Mouse (Mus musculus) left cerebral cortex, adult 9 months (tissue): ENCODE measurements at regions not wholly inside any gene's neighbourhood (a gene's known extent, or its start where the extent isn't known, plus 50 kb on each side); places are given as distances from the start of the nearest gene placed in this dataset.
A peak's percentile ranks its signal among the peaks of the same experiment; 100 is the strongest.

Experiments
- DNase-seq, 2 experiments: peaks; one replicate each; pipeline ENCODE4 v3.0.0; 2022; ENCODE audit warnings: low spot score in 2 of 2

DNA sequence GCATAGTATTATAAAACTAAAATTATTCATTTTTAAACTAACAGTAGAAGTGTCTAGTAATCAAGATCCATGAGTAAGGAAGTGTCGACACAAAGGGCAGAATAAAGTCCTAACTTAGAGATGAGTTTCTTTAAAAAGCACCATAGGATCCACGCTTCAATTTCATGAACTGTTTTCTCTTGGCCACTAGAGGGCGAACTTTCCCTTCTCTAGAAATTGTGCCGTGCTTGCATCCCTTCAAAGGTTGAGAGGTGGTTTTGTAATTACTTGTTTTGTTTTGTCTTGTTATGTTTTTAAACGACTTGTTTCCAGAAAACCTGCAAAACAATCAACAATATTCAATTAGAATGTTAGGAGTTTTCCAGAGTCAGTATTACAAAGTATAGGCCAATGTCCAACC is 253.8 kb downstream of the Pax3 start:
- DNase-seq, result peak in 1 of 2 experiments; percentile 17

DNA sequence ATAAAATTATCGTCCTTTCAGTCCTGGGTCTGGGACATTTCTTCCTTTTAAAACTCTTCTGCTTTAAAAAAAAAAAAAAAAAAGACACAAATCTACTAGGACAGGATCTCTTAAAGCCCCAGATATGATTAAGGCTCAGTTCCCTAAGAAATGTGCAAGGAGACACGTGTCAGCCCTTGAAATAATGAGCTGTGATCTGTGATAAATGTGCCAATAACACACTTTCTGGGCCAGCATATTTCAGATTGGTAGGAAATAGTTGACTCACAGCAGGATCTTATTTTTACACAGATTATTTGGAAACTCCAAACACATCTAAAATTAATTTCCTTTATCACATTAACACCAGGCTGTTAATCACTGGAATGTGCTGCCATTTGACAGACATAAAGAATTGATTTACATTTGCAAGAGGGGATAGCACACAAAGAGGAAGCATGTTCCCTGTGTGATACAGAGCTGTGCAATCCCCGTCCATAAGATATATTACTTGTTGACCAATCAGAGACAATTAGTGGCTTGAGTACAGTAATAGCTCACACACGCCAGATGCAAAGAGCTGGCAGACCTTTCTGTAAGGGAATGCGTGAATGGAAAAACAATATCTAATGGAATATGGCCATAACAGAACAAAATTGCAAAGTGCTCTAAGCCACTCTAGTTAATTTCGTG is 263.7 kb downstream of the Pax3 start:
- DNase-seq, result no peak

DNA sequence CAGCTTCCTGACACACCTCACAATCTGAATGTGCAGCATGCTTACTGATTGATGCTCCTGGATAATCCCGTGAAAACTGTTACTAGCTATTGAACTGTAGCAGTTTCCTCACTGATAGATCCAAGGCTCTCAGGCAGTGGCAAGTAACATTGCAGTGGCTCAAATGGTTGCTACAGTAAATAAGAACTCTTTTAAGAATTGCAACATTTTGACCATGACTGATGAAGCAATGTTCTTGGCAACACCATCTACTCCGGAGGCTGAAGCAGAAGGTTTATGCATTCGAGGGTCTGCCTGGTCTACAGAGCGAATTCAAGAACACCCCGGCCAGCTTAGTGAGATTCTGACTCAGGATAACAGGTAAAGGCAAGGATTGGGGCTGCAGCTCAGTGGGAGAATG is 264.7 kb downstream of the Pax3 start:
- DNase-seq, result no peak

DNA sequence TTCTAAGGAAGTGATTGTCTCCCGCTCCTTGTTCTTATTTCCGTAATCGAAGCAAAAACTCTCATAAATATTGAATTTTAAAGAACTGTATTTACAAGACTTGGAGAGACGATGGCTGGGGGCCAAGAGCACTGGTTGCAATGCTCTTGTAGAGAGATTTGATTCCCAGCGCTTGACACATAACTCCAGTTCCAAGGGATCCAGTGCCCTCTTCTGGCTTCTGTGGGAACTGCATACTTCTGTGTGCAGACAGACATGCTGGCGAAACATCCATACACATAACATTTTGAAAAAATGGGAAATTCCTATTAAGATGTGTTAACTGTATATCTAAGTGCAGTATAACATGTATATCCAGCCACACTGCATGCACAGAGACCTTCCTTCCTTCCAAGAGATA is 266.3 kb downstream of the Pax3 start:
- no peak for DNase-seq

DNA sequence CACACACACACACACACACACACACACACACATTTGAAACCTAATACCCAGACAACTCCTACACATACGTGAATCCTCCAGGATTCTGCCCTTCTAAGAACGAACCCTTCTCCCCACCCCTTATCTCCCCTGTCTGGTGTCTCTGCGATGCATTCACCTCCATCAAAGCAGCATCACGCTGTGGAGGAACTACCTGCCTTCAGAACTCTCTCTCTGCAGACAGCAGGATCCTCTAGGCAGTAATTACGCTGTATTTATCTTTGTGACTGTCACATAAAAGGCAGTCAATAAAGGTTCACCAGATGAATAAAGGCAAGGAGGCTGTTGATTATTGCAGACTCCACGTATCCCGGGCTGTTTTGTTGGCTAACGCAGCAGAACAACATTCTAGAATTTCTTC is 267.4 kb downstream of the Pax3 start:
- DNase-seq, result no peak

DNA sequence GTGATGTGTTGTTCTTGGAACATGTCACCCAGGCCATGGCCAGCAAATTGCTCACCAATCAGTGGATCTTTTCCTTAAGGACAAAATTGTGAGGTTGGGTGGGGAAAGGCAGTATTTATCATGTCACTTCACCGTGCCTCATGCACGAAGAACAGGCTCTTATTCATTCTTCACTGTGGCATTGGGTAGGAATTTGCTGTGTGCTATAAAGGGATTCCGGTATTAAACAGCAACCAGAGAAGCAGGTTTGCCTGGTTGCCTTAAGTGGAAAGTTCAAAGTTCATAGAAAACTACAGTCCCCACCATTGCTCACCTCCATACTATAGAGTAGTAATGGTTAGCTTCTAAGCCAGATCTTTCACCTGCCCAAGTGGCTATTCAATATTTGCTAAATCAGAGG is 270.8 kb downstream of the Pax3 start:
- no peak for DNase-seq

DNA sequence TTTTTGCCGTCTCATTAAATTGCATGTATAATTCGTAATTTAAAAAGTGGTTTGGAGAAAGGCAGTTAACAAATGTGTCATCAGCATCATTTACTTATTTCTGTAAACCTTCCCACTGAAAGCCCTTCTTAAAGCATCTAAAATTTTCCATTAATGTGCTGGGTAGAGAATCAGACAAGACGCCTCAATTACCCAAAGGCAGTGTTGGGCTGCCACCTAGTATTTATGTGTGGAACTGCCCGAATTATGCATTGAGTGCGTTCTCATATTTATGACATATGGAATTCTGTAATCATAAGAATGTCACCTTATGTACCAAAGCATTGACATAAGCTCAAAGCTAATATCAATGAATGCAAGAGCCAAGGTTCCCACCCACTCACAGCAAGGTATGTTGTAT is 300.7 kb downstream of the Pax3 start:
- peak in 1 of 2 experiments; percentile 66 for DNase-seq

DNA sequence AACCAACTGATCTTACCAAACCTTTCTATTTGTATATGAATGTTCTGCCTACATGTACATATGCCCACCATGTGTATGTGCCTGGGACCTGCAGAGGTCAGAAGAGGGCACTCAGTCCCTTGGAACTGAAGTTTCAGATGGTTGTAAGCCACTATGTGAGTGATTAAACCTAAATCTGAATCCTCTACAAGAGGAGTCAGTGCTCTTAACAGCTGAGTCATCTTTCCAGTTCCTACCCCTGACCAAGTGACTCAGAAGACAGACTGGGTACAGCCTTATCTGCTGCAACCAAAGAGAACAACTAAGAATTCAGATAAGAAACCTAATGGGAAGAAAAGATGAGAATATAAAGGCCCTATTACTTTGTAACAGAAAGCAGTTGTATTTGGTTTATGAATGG is 317.9 kb downstream of the Pax3 start:
- no peak for DNase-seq

DNA sequence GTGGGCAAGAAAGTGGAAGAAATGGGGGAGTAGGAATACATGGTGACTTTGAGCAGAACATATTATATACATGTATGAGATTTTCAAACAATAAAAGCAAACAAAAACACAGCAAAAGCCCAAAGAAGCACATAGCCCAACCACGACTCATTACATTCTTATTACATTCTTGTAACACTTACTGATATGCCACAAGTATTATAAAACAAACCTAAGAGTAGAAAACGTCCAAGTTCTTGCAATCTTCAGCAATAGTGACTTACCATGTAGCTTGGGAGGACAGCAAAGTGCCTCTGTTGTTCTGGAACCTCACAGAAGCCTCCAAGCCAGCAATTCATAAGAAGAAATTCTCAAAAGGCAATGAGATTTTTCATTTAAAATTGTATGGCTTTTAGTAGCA is 326.8 kb downstream of the Pax3 start:
- DNase-seq, result no peak

DNA sequence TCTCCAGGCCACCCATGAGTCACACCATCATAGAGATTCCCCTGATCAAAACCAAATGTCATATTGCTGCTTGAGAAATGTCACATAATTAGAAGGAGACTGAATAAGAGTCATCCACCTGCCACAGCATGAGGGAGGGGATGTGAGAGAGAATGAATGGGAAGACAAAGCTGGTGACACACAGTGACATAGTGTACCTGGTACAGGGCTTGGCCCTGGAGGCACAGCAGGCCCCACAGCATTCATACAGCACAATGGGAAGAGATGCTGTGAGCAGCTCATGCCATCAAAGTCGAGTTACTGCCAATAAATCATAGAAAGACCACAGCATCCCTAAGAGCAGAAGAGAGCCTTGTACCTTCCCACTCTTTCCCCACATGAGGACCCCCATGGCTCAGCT is 327.8 kb downstream of the Pax3 start:
- DNase-seq, result no peak

DNA sequence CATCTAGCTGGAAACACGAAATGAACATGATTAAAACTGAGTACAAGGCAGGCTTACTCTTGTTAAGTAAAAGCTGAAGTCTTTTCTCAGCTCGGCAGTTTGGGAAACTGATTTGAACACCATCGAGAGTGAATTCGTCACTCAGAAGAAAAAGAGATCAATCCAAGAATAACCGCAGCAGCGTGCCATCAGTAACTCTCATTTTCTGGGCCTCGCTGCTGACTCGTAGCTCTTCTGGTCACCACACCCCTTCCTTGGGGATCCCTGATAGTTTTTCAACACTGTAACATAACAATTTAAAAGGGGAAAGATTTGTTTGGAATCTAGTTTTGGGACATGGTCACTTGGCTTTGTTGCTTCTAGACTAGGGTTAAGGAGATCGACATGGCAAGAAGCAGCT is 337.0 kb downstream of the Pax3 start:
- no peak for DNase-seq

DNA sequence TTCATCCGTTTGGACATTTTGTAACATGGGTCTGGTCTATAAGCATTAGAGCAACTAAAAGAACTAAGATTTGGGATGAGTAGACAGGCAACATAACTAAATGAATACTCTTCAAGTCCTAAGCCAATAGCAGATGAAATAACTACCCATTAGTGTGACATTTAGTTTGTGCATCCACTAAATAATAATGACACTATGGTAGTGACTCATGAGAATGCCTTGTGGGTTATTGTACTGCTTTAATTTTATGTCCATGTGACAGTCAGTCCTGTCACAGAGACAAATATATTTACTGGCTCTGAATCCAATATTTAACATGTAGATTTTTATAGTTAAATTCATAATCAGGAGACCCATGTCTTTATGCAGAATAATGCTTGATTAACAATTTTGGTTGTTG is 339.5 kb upstream of the Epha4 start:
- DNase-seq, result no peak

DNA sequence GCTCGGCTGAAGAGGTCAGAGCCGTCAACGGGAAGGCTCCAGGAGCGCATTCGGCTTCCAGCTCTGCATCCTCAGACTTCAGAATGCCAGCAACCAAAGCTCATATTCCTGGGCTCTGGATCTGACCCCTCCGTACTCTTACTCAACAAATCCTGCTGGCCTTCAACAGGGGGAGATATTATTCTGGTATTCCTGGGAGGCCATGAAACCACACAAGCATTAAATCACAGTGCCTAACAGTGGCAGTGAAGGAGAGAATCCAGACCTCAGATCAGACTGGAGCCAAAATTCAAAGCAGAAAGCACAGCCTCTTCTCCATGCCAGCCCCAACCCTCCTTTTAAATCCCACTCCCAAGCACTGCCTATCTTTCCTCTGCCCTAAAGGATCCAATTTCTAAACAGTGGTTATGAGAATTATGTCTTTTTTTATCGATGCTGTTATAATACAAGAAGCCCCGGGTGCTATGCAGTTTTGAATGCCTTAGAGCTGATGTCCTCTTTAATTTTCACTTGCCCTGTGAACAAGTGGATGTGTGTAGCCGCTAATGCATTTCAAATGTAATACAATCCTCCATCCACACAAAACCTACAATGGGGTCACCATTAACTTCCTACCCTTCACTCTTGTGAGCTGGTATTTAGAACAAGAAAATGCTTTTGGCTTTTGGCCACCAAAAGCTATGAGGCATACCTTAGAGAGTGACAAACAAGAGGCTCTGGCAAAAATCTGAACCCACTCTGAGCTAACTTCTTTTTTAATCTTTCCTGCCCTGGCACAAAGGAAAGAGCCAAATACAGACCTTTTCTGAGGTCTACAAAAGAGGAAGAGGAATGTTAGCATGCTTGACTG is 333.1 kb upstream of the Epha4 start:
- DNase-seq, result no peak

DNA sequence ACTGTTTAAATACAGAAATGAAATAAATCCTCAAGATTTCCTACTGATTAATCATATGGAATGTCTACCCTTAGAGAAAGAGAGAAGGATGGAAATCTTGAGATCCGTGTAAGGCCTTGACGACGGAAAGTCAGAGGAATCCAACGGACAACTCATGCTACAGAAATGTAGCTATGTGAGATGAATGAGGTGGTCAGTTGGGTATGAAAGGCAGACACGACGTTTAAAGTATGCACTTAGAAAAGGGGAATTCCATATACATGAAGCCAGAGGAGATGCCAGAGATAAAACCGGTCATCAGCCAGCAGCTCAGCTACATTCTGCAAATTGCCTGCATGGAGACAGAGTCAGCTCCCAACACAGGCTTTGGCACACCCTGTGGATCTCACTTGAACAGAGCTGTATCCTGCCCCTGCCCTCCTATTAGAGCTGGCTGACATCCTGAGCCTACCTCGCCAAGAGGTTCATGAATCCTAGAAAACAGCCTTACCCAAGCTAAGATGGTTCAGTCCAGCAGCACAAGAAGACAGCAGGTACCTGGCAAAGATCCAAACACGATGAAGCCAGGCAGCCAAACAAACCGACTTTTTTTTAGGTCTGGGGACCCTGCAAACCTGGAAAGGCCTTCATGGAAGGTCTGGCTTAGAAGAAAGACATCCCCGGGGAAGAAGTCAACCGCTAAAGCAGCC is 331.3 kb upstream of the Epha4 start:
- no peak for DNase-seq

DNA sequence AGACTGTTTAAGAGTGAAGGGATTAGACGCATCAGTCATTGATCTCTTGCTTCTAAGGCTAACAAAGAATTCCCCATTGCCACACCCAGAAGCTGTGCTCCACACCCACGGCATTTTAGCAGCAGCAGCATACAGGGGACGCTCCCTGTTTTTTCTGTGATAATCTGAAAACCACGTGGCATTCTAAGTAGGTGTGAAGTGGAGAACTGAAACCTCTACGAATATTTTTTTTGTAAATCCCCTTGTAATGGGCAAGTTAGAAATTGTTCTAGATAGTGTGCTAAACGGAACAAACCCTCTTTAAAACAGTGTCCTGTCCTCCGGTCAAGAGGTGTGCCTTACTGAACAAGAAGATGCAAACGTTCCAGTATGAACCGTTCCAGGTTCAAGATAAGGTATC is 325.8 kb upstream of the Epha4 start:
- no peak for DNase-seq

DNA sequence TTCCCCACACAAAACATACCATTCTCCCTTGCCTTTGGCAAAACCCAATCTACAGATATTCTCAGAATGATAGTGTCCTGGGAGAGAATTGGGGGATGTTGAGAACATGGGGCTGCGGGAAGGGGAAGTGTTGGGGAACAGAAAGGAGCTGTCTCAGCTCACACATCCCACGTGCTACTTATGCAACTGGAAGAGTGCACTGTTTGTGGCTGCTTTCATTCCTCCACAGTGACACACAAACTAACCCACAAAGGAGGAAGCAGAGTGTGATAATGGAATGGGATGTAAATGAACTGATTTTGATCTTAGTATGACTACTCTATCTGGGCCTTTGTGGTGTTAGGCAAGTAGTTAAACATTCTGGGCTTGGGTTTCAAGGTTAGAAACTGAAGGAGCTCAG is 317.3 kb upstream of the Epha4 start:
- no peak for DNase-seq

DNA sequence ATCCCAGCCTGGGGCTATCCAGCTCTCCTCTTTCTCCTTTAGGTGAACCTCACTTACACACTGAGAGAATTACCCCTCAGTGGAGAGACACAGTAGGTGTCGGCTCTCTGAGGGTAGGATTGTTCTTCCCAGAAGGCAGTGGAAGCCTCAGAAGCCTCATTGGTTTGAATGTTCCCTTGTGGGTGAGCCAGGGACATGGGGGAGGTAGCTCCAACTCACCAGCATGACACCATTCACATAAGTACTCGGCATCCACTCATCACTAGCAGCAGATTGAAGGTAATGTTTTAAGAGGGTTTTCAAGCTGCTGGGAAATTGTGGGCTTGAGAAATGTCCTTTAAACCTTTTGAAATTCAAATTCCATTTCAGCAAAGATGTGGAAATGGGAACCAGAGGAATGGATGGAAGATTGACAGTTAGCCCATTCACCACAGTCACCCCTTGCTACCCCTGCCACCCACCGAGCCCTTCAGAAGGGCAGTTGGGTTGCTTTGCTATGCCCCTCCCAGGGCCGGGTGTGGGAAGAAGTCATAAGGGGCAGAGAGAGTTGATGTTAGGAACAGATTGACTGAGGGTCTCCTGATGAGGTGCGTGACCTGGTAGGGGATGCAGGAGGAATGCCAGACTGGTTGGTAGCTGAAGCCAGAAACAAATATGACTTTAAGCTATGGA is 310.0 kb upstream of the Epha4 start:
- peak in 1 of 2 experiments; percentile 25 for DNase-seq

DNA sequence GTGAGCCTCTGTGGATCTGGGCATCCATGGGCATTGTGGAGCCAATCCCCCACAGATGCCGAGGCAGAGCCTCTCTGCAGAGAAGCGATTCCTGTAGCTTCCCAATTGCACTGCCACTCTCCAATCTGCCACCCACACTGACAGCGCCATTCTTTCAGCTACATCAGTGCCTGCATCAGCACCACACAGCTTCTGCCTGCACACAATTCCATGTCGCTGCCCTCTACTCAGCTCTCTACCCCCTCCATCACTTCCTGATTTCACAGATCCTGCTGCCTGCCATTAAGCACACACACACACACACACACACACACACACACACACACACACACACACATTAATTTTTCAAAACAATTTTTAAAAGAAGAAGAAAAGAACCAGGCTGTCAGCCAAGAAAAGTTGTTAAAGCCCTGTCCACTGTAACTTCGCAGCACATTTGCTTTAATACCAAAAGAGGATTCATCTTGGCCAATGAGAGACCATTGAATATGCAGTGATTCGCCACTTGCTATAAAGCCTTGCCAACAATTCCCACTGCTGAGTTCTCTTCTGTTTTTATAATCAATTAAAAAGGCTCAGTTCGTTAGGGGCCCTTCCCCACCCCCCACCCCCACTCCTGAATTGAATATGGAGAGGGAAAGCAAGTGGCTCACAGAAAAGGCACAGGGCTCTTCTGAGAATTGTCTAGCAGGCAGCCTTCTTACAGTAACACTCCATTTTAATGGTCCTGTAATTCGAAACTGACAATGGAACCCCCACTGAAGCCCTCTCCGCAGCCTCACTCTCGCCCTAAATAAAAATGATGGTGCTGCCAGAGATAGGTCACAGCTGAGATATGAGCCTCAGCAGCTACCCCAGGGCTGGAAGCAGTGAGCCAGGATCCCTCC is 309.2 kb upstream of the Epha4 start:
- DNase-seq, result peak in 1 of 2 experiments; percentile 18

DNA sequence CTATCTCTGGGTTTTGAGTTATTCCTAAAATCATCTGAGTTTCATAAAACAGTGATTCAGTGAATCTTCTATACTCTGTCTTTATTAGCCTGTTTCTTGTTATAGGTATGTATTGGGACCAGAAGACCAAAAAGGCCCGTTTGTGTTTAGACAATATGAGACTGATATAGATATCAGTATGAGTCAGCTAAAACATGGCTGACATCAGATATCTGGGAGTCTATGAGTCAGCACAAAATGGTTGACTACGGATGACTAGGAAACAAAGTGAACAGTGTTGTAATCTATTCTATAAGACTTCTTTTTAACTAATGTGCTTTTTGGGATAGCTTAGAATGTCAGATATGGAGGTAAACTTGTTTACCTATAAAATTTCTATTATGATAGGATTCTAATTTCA is 305.2 kb upstream of the Epha4 start:
- DNase-seq, result no peak

DNA sequence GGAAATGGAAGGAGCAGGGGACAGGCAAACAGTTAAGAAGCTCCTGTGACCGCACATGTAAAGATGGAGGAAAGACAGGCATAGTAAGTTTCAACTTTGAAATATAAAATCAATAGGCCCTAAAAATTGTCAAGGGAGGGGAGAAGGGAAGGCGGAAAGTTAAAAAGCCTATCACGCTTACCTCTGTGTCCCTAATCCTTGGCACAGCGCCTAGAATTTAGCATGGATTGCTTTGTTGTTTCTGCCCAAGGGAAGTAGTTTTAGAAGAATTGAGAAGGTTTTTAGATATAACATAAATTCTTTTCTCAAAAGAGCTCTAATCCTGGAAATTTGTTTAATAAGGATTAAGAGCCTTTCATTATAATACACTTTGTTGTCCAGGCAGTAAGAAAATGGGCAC is 300.6 kb upstream of the Epha4 start:
- no peak for DNase-seq

DNA sequence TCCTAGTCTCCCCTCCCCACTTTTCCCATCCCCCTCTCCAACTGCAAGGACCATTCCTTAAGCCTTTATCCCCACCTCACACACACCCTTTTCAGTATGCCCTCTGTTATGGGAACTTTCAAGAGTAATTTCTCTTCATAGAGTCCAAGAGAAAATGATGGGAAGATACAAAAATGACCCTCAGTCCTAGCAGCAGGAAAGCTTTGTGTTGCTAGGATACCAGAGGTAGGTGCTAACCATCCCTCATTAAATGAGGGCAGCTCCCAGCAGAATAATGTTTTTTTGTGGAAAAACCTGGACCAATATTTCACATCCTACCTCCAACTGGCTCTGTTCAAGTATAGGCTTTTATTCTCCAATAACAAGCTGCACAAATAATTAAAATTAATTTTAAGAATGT is 296.7 kb upstream of the Epha4 start:
- no peak for DNase-seq
